Mouse (Mus musculus) forebrain, embryonic 13.5 days (tissue): ENCODE measurements at regions not wholly inside any gene's neighbourhood (a gene's known extent, or its start where the extent isn't known, plus 50 kb on each side); places are given as distances from the start of the nearest gene placed in this dataset.

ENCODE experiments used
- ATAC-seq: fragments of 200-750 bp; cut with Nextera tagmentation; 2 replicates; pipeline ENCODE4 v1.8.0; 2017
- H3K27ac ChIP-seq: fragments of 300-500 bp; sonication (generic); 2 replicates; pipeline ENCODE4 v1.5.1; 2015; ENCODE audit warnings: inconsistent platforms, mild to moderate bottlenecking, moderate library complexity
- H3K27me3 ChIP-seq: fragments of 300-500 bp; sonication (generic); 2 replicates; pipeline ENCODE4 v1.6.1; 2015; ENCODE audit warnings: mild to moderate bottlenecking, inconsistent platforms
- H3K36me3 ChIP-seq: fragments of 300-500 bp; sonication (generic); 2 replicates; pipeline ENCODE4 v1.6.1; 2015; ENCODE audit warnings: mild to moderate bottlenecking, inconsistent platforms; ENCODE audit not compliant: poor library complexity, severe bottlenecking
- H3K4me1 ChIP-seq: fragments of 300-500 bp; sonication (generic); 2 replicates; pipeline ENCODE4 v1.6.1; 2015; ENCODE audit warnings: inconsistent platforms
- H3K4me2 ChIP-seq: fragments of 300-500 bp; sonication (generic); 2 replicates; pipeline ENCODE4 v1.6.1; 2015; ENCODE audit warnings: inconsistent platforms, mild to moderate bottlenecking, moderate library complexity
- H3K4me3 ChIP-seq: fragments of 300-500 bp; sonication (generic); 2 replicates; pipeline ENCODE4 v1.5.1; 2015; ENCODE audit warnings: mild to moderate bottlenecking, inconsistent platforms
- H3K9ac ChIP-seq: fragments of 300-500 bp; sonication (generic); 2 replicates; pipeline ENCODE4 v1.6.1; 2015; ENCODE audit warnings: mild to moderate bottlenecking, inconsistent platforms
- H3K9me3 ChIP-seq: fragments of 300-500 bp; sonication (generic); replicated peaks from 2 replicates; pipeline ENCODE4 v1.6.1; 2016; ENCODE audit warnings: inconsistent platforms
- WGBS: fragments of 180-500 bp; shearing (Covaris S2); methylation state at CpG from one replicate; pipeline ENCODE4 v1.1.7; 2015; 5-methylcytosine and 5-hydroxymethylcytosine counted together

GRCm38 (mm10) chr8:26722766-26723165, 254.4 kb upstream of the Zfp703 start:
- H3K4me3 ChIP-seq, result no peak overlapping the region
- H3K9me3 ChIP-seq, result no peaks in the 10 kb centered on the region
- H3K4me2 ChIP-seq, result no peak overlapping the region
- ATAC-seq, result no peak
- H3K27me3 ChIP-seq, result no peaks in the 10 kb centered on the region; the same call in 1 of the 2 replicates
- H3K4me1 ChIP-seq, result peaks cover 4% of the 10 kb centered on the region; the same call in 1 of the 2 replicates
- WGBS, result 78% methylated on average over 3 of the region's 3 CpGs
- H3K36me3 ChIP-seq, result no peaks in the 10 kb centered on the region
- no peak overlapping the region for H3K27ac ChIP-seq
- no peak overlapping the region for H3K9ac ChIP-seq

GRCm38 (mm10) chr8:26724628-26725027, 252.5 kb upstream of the Zfp703 start:
- Histone ChIP-seq H3K4me3 (no peak overlapping the region), H3K27me3 (no peaks in the 10 kb centered on the region), H3K9ac (no peak overlapping the region), H3K27ac (no peak overlapping the region), H3K4me2 (no peak overlapping the region), H3K4me1 (peaks cover 4% of the 10 kb centered on the region; the same call in 1 of the 2 replicates), H3K36me3 (no peaks in the 10 kb centered on the region), H3K9me3 (no peaks in the 10 kb centered on the region)
- ATAC-seq, result no peak
- 88% methylated on average over 5 of the region's 5 CpGs for WGBS

- no peak overlapping the region for H3K9ac ChIP-seq
- H3K4me1 ChIP-seq, result peaks cover 4% of the 10 kb centered on the region; the same call in 1 of the 2 replicates
- H3K27me3 ChIP-seq, result no peaks in the 10 kb centered on the region
- no peaks in the 10 kb centered on the region for H3K9me3 ChIP-seq
- no peaks in the 10 kb centered on the region for H3K36me3 ChIP-seq
- no peak overlapping the region for H3K27ac ChIP-seq
- no peak overlapping the region for H3K4me2 ChIP-seq
- no peak overlapping the region for H3K4me3 ChIP-seq
- 69% methylated on average over 7 of the region's 7 CpGs for WGBS
- no peak for ATAC-seq
These were observed 251.6 kb upstream of the Zfp703 start for GRCm38 (mm10) chr8:26725521-26725920.

- H3K9me3 ChIP-seq, result no peaks in the 10 kb centered on the region
- H3K4me1 ChIP-seq, result peaks cover 4% of the 10 kb centered on the region; the same call in 1 of the 2 replicates
- ATAC-seq, result no peak
- H3K27ac ChIP-seq, result no peak overlapping the region
- H3K36me3 ChIP-seq, result no peaks in the 10 kb centered on the region
- H3K4me3 ChIP-seq, result no peak overlapping the region
- WGBS, result 80% methylated on average over 5 of the region's 5 CpGs
- no peak overlapping the region for H3K9ac ChIP-seq
- no peak overlapping the region for H3K4me2 ChIP-seq
- H3K27me3 ChIP-seq, result 0 out of 2 replicates have a peak, but pooled peaks cover 2% of the 10 kb centered on the region
These were observed 247.8 kb upstream of the Zfp703 start for GRCm38 (mm10) chr8:26729351-26729750.

- Histone ChIP-seq H3K4me3 (no peak overlapping the region), H3K9me3 (no peaks in the 10 kb centered on the region), H3K36me3 (no peaks in the 10 kb centered on the region), H3K9ac (no peak overlapping the region), H3K27me3 (0 out of 2 replicates have a peak, but pooled peaks cover 2% of the 10 kb centered on the region), H3K4me2 (no peak overlapping the region), H3K27ac (no peak overlapping the region), H3K4me1 (no peaks in the 10 kb centered on the region)
- ATAC-seq, result no peak
- 78% methylated on average over 2 of the region's 2 CpGs for WGBS
These were observed 246.0 kb upstream of the Zfp703 start for GRCm38 (mm10) chr8:26731111-26731510.

- no peaks in the 10 kb centered on the region for H3K27me3 ChIP-seq
- H3K4me1 ChIP-seq, result peaks cover 23% of the 10 kb centered on the region
- no peak overlapping the region for H3K4me3 ChIP-seq
- H3K9me3 ChIP-seq, result no peaks in the 10 kb centered on the region
- whole genome bisulfite sequencing, result 54% methylated on average over 3 of the region's 3 CpGs
- no peak overlapping the region for H3K9ac ChIP-seq
- no peaks in the 10 kb centered on the region for H3K36me3 ChIP-seq
- no peak for ATAC-seq
- no peak overlapping the region for H3K27ac ChIP-seq
- H3K4me2 ChIP-seq, result no peak overlapping the region
These were observed 232.7 kb upstream of the Zfp703 start for GRCm38 (mm10) chr8:26744424-26744823.

- Histone ChIP-seq H3K4me3 (no peak overlapping the region), H3K4me2 (peak overlapping the region; percentile 38; the same call in 1 of the 2 replicates), H3K27me3 (no peaks in the 10 kb centered on the region), H3K36me3 (no peaks in the 10 kb centered on the region), H3K9me3 (no peaks in the 10 kb centered on the region), H3K27ac (peak overlapping the region; percentile 37; the same call in 1 of the 2 replicates), H3K9ac (no peak overlapping the region), H3K4me1 (peaks cover 23% of the 10 kb centered on the region)
- 77% methylated on average over 3 of the region's 3 CpGs for WGBS
- ATAC-seq, result no peak; the same call in 1 of the 2 replicates
These were observed 230.3 kb upstream of the Zfp703 start for GRCm38 (mm10) chr8:26746811-26747210.

- peak; percentile 77 for ATAC-seq
- WGBS, result 32% methylated on average over 19 of the region's 19 CpGs
These were observed 229.7 kb upstream of the Zfp703 start for GRCm38 (mm10) chr8:26747241-26747972.

GRCm38 (mm10) chr8:26748161-26748971, 228.8 kb upstream of the Zfp703 start:
- H3K9me3 ChIP-seq, result no peaks in the 10 kb centered on the region
- H3K36me3 ChIP-seq, result no peaks in the 10 kb centered on the region
- 63% methylated on average over 13 of the region's 14 CpGs for WGBS
- peaks cover 23% of the 10 kb centered on the region for H3K4me1 ChIP-seq
- peak overlapping the region; percentile 27; the same call in 1 of the 2 replicates for H3K27ac ChIP-seq
- H3K4me3 ChIP-seq, result no peak overlapping the region
- H3K27me3 ChIP-seq, result no peaks in the 10 kb centered on the region
- H3K9ac ChIP-seq, result no peak overlapping the region
- peak overlapping the region; percentile 38; the same call in 1 of the 2 replicates for H3K4me2 ChIP-seq
- peak; percentile 67 for ATAC-seq

More at GRCm38 (mm10) chr8:26747241-26747972, 229.7 kb upstream of the Zfp703 start:
- no peaks in the 10 kb centered on the region for H3K9me3 ChIP-seq
- peak overlapping the region; percentile 38 for H3K4me2 ChIP-seq
- H3K4me3 ChIP-seq, result no peak overlapping the region
- peaks cover 23% of the 10 kb centered on the region for H3K4me1 ChIP-seq
- H3K27me3 ChIP-seq, result no peaks in the 10 kb centered on the region
- H3K9ac ChIP-seq, result no peak overlapping the region
- H3K36me3 ChIP-seq, result no peaks in the 10 kb centered on the region
- H3K27ac ChIP-seq, result peak overlapping the region; percentile 37

GRCm38 (mm10) chr8:26748972-26749291, 228.2 kb upstream of the Zfp703 start:
- Histone ChIP-seq H3K4me1 (peaks cover 23% of the 10 kb centered on the region), H3K9me3 (no peaks in the 10 kb centered on the region), H3K4me2 (no peak overlapping the region), H3K36me3 (no peaks in the 10 kb centered on the region), H3K4me3 (no peak overlapping the region), H3K27me3 (no peaks in the 10 kb centered on the region), H3K27ac (no peak overlapping the region), H3K9ac (no peak overlapping the region)
- 90% methylated on average over 1 of the region's 1 CpGs for WGBS
- no peak for ATAC-seq

GRCm38 (mm10) chr8:26750120-26750519, 227.0 kb upstream of the Zfp703 start:
- no peak overlapping the region for H3K9ac ChIP-seq
- 96% methylated on average over 1 of the region's 1 CpGs for WGBS
- H3K4me1 ChIP-seq, result peaks cover 23% of the 10 kb centered on the region
- H3K36me3 ChIP-seq, result no peaks in the 10 kb centered on the region
- no peaks in the 10 kb centered on the region for H3K27me3 ChIP-seq
- ATAC-seq, result no peak
- no peak overlapping the region for H3K27ac ChIP-seq
- no peak overlapping the region for H3K4me3 ChIP-seq
- no peaks in the 10 kb centered on the region for H3K9me3 ChIP-seq
- H3K4me2 ChIP-seq, result no peak overlapping the region

GRCm38 (mm10) chr8:26751651-26752050, 225.5 kb upstream of the Zfp703 start:
- WGBS, result 95% methylated on average over 5 of the region's 5 CpGs
- ATAC-seq, result no peak

More at GRCm38 (mm10) chr8:26751651-26752050, 225.5 kb upstream of the Zfp703 start:
- no peak overlapping the region for H3K4me3 ChIP-seq
- no peak overlapping the region for H3K4me2 ChIP-seq
- peaks cover 21% of the 10 kb centered on the region for H3K4me1 ChIP-seq
- H3K9ac ChIP-seq, result no peak overlapping the region
- no peaks in the 10 kb centered on the region for H3K36me3 ChIP-seq
- H3K9me3 ChIP-seq, result no peaks in the 10 kb centered on the region
- no peaks in the 10 kb centered on the region for H3K27me3 ChIP-seq
- no peak overlapping the region for H3K27ac ChIP-seq
